Mouse (Mus musculus): ENCODE data around the gene Hes7.

DNA sequence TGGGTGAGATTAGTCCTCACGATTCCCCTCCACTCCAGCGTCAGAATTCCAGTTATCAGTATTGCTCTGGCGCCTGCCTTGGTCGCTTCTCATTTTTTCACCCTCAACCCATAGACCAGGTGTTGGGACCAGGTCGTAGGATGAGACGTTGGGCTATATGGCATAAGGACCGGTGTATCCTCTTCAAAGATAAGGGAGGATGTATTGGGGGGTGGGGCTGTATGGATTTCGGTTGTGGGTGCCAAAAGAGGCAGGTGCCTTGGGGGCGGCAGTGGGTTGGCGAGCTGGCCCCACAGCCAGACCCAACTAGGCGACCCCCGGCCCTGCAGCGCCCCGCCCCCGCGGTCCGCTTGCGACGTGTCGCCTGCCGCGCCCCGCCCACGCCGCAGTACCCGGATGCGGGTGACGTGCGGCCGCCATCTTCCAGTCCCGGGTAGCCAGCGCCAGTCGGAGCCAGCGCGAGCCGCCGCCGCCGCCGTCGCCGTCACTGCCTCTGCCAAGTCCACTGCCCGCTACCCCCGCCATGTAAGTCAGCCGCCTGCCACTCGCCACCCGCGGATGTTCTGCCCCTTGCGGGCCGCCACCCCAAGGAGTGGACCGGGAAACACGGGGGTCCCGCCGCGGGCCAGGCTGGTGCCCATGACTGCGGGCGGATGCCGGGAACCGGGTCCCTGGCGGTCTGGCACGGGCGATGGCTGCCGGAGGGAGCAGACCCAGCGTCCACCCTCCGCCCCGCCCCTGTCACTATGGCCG, 31.9 kb upstream of the Hes7 start, which contains the start of gene Vamp2:
- TF ChIP-seq POLR2A (IDR thresholded peaks at IDR 0.05; ENCODE audit: insufficient read depth, low read length): peak; percentile 12
- no peak for TF ChIP-seq CTCF (IDR thresholded peaks at IDR 0.05; ENCODE audit: low read depth, low read length)
- no peak for TF ChIP-seq EP300 (IDR thresholded peaks at IDR 0.05; ENCODE audit: insufficient read depth, low read depth, low read length)

Data from ES-Bruce4 (cell line).